Mouse (Mus musculus) heart, adult 2 months (tissue): ENCODE measurements around the gene Spata45.

ENCODE experiments used
- CTCF ChIP-seq: fragments of 200-600 bp; IDR thresholded peaks from 2 replicates; pipeline ENCODE4 v1.8.1; 2022; ENCODE audit warnings: antibody characterized with exemption, mild to moderate bottlenecking, moderate library complexity
- EP300 ChIP-seq: fragments of 200-500 bp; IDR thresholded peaks from 2 replicates; pipeline ENCODE4 v1.6.1; 2011; ENCODE audit warnings: low read depth, low read length, control low read depth; ENCODE audit not compliant: insufficient read depth
- POLR2A ChIP-seq: fragments of 200-500 bp; IDR thresholded peaks from 2 replicates; pipeline ENCODE4 v1.6.1; 2011; ENCODE audit warnings: mild to moderate bottlenecking, low read depth, low read length, control low read depth; ENCODE audit not compliant: insufficient read depth

- TF ChIP-seq POLR2A (peak; percentile 76), CTCF (peak; percentile 61), EP300 (0 out of 2 replicates have a peak, but pooled peaks have one; percentile 34)
Observed at GRCm38 (mm10) chr1:191062781-191063485, 26.5 kb downstream of the Spata45 start, which contains the start of the genes Tatdn3 and Nsl1.
